Mouse (Mus musculus) left cerebral cortex, adult 18-20 months (tissue): ENCODE measurements at regions not wholly inside any gene's neighbourhood (a gene's known extent, or its start where the extent isn't known, plus 50 kb on each side); places are given as distances from the start of the nearest gene placed in this dataset.
A peak's percentile ranks its signal among the peaks of the same experiment; 100 is the strongest.

Experiments
- DNase-seq, 2 experiments: peaks; one replicate each; pipeline ENCODE4 v3.0.0; 2021 to 2022; ENCODE audit warnings: low spot score in 2 of 2, mixed read lengths in 1 of 2

GRCm38 (mm10) chr8:107642241-107642640, 54.0 kb upstream of the Psmd7 start:
- DNase-seq: no peak

GRCm38 (mm10) chr8:107647936-107648335, 59.7 kb upstream of the Psmd7 start:
- no peak for DNase-seq

DNA sequence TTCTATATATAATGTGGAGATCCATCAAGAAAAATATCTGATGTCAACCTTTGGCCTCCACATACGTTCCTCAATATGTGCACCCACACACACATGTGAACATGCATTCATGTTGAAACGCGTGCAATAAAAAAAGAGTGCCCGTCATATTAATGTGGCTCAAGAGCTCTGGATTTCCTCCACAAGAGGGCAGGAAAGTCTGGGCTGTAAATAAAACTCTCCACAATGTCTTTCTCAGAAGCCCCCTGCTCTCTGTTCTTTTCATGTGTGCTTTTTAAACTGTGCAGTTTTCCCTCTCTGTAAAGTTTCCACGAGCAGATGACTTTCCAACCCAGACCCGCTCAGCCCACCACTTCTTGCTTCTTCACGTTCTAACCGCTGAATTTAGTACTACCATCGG, 62.0 kb upstream of the Psmd7 start:
- no peak for DNase-seq

DNA sequence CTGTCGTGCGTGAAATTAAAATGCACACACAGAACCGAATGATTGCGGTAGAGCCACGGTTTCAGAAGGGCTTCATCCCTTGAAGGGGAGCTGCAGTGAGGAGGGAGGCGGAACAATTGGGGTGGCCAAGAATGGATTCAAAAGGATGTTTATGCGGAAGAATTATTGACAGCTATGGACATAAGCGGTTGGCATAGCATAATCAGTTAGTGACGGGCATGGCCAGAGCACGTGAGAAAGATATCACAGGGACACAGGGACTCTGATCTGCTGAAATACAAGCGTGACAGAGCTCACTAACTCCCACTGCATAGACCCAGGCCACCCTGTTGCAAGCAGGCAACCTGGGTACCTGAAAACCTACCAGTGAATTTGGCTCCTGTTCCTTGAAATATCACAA, 63.2 kb upstream of the Psmd7 start:
- no peak for DNase-seq

DNA sequence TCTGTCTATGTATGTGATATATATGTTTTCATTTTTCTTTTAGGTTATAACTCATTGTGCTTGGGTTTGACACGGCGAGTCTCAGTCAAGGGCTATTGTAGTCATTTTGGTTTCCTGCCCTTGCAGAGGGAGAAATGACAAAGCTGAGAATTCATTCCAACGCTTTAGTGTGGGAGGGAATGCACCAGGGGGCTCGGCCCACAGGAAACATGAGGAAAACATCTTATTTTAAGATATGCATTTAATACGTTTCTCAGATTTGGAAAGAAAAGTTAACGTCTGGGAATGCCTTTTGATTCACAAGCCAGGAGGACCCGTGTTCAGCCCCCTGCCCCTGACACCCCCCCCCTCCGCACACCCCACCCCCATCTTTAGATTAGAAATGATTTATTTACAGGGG, 64.0 kb upstream of the Psmd7 start:
- no peak for DNase-seq

GRCm38 (mm10) chr8:107653711-107654110, 65.4 kb upstream of the Psmd7 start:
- no peak for DNase-seq

DNA sequence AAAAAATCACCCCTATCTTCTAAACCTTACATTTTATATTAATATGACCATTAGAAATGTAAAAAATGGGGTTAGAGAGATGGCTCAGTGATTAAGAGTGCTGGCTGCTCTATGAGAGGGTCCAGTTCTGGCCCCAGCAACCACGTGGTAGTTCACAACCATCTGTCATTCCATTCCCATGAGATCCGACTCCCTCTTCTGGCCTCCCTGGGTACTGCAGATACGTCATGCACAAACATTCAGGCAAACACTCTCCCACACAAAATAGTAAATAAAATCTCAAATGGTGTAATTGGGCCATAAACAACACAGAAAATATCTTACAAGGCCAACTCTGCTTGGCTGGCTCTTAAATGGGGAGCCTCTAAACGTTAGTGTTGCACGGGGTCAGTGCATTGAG, 68.4 kb upstream of the Psmd7 start:
- no peak for DNase-seq

- DNase-seq: no peak
These were observed 69.5 kb upstream of the Psmd7 start for GRCm38 (mm10) chr8:107657741-107658140.

DNA sequence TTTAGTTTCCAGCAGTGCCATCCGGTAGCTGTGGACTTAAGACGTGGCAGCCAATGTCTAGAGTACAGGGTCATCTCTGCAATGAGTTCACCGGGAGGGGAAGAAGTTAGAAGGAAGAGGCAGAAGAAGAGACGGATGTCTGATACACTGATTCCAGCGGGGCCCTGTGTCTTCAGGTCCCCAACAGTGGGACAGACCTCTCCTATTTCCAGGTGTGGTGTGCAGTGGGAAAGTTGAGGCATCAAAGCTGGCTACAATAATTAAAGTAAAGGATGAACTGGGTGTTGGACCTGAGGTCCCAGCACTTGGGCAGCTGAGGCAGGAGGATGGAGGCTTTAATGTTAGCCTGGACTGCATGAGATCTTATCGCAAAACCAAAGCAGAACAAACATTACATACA, 70.1 kb upstream of the Psmd7 start:
- DNase-seq: no peak

- no peak for DNase-seq
These were observed 72.4 kb upstream of the Psmd7 start for GRCm38 (mm10) chr8:107660624-107661023.

GRCm38 (mm10) chr8:107669608-107670007, 81.3 kb upstream of the Psmd7 start:
- DNase-seq: no peak

DNA sequence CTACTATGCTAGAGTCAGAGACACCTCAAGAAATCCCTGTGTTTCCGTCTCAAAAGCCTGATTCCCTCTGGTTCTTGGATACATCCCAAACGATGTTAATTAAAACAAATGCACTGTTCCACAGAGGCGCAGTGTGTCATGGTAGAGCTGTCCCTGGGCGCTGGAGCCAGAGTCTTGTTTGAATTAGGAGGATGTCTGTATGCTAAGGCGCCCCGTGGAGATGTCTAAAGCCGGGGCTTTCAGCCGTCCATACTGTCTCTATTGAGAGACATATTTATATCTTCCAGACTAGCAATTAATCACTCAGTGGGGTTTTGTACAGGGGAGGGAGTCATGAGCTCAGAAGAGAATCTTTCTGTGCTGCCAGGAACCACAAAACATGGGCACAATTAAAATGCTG, 83.2 kb upstream of the Psmd7 start:
- DNase-seq: no peak

GRCm38 (mm10) chr8:107672691-107673090, 84.4 kb upstream of the Psmd7 start:
- DNase-seq: no peak

DNA sequence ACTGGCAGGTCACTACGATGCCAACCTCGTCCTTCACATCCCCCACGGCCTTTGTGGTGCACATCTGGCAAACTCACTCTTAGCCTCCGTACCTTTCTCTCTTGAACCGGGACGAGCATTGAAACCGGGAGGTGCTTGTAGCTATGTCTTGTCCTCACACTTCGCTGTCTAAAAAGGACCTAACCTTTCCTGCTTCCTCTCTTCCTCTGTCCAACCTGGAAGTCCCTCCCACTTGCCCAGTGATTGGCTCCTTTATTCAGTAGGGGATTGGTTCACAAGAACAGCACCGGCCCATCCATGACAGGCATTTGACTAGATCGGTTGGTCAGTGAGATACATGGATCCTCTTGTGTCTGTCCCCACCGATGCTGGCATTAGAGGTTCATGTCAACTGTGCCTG, 93.8 kb upstream of the Psmd7 start:
- DNase-seq: no peak

DNA sequence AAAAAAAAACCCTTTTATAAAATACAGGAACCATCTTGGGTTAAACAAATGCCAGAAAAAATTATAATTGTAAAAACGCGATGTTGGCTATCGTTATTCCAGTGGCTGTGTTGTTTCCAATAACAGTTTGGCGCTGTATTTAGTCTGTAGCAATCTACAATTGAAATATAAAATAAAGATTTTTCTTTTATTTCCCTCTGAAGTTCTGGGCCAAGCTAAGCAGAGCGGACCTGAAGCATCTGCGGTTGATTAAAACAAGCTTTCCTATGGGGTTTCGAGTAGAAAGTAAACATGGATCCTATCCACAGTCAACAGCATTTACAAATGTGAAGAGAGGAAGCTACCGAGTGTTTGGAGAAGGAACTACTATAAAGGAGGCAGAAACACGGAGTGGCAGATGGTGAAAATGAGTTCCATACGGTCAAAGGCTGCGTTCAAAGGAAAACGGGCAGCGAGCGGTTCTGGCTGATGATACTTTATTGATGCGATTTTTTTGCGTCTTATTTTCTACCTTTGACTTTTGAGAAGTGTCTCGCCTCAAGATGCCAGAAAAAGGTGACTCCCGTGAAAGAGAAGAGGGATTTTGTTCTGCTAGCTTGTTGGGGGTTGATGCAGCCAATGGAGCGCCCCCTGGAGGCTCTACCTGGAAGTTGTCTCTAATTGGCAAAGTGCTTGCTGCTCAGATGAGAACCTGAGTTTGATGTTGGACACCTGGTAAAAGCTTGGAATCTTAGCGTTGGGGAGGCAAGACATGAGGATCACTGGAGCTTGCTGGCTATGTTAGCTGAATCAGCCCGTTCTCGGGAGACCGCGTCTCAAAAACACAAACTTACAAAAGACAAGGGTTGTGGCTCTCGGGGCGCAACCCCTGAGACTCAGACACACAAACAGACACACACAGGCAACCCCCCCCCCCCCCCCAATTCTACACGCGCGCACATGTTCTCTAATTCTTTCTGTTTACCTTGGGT, 96.7 kb upstream of the Psmd7 start:
- peak; percentile 48 to 50 for DNase-seq

DNA sequence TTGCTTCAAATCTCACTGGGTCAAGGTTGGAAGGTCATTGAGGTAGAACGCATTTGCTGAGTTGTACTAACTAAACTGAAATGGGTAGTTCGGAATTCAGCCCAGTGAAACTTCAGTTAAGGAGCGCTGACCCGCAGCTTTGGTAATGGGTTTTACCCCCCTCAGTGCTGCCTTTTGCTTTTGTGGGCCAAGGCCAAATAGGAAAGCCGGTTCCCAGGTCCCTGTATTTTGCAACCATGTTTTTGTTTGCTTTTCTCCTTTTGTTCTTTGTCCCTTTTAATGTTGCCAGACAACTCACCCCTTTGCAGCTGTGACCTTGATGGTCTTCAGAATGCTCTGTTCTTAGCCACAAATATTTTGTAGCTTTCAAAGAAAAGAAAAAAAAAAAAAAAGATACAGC, 98.7 kb upstream of the Psmd7 start:
- no peak for DNase-seq

DNA sequence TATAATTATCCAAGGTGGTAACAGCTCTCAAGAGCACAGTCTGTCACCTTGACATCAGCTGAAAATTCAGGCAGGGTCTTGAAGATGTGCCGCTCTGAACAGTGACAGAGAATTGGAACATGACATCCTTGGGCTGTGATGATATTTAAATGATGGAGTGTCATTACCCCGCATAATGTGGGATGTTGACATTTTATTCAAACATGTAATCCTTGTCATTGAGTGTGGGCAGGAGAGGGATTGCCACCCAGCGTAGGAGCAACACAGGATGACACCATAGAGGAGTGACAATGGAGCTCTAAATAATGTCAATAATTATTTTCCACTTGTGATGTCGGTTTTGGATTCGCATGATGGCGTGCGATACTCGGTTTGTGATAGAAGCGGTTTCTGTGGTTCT, 99.3 kb upstream of the Psmd7 start:
- DNase-seq: no peak

DNA sequence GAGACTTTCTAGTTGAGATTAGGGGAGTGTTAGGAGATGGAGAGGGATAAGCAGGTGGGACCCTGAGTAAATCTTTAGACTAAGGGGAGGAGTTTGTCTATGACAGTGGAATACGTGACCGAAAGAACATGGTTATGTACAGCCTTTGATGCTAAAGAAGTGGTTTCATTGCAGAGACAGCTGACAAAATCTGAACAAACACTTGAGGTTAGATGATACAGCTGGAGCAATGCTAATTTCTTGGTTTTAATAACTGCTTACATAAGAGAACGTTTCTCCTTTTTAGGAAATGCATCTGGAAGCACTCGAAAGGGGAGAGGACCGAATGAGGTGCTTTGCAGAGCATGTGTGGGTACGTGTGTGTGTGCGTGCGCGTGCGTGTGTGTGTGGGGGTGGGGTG, 100.8 kb upstream of the Psmd7 start:
- no peak for DNase-seq

DNA sequence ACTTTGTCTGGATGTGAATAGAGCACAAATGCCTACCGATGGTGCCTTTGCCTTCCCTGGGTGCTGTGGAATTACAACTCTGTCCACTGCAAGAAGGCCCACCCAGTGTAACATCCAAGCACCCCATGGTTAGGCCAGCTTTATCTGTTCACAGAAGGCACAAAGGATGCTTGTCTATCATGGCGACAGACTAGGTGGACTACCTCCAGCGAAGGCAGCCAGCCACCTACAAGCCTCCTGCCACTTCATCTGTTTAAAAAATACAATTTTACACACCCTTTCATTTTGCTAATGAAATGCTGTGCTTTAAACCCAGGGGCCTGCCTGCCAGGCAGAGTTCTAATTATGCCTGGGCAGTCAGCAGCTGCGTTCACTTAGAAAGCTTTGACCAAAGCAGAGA, 103.0 kb upstream of the Psmd7 start:
- DNase-seq: no peak

GRCm38 (mm10) chr8:107696384-107697346, 108.4 kb upstream of the Psmd7 start:
- no peak for DNase-seq

DNA sequence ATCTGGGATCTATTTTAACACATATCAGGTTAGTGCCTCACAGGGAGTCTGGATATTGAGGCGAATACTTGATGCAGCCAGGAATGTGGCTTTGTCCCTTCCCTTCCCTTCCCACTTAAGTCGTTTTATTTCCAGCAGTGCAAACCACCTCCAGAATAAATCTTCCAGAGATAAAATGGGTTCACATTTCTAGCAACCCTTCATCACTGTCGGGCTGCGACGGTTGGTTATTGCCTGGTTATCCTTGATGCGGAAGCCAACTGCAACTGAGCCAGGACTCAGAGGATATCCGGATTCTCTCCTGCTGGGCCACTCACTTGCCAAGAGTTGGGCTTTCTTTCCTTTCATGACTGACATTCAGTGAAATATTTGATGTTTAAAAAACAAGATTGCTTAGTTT, 111.0 kb upstream of the Psmd7 start:
- DNase-seq: no peak

DNA sequence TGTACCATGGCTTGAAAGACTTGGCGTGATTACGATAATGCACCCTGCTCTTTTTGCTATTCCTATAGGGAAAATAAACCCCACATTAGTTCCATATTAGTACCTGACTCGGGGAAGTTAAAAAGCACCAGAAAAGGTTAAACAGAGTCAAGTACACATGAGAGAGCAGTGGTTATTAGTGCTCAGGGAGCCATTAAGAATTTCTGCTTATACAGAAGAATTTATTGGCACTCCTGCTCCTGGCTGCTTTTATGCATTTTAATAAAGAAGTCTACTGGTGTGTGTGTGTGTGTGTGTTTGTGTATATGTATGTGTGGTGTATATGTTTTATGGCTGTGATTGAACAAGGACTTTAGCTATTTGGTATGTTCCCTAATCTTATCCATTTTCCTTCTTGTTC, 111.5 kb upstream of the Psmd7 start:
- no peak for DNase-seq
